Mouse (Mus musculus) MEL (cell line): ENCODE data around the gene Bptf.

ENCODE experiments used
- CHD2 ChIP-seq: IDR thresholded peaks from 2 replicates; pipeline ENCODE4 v1.6.1; 2011; ENCODE audit warnings: low read length, improper control_type of control experiment
- E2F4 ChIP-seq: IDR thresholded peaks from 2 replicates; pipeline ENCODE4 v1.6.1; 2011; ENCODE audit warnings: low read depth, low read length, improper control_type of control experiment, borderline replicate concordance
- EP300 ChIP-seq, 2 experiments: IDR thresholded peaks; 2 replicates each; pipeline ENCODE4 v1.6.1; 2011; ENCODE audit warnings: improper control_type of control experiment in 2 of 2, low read length in 2 of 2, low read depth in 1 of 2, mild to moderate bottlenecking in 1 of 2
- GABPA ChIP-seq: IDR thresholded peaks from 2 replicates; pipeline ENCODE4 v1.6.1; 2012; ENCODE audit warnings: low read depth, mild to moderate bottlenecking, inconsistent platforms, low read length, improper control_type of control experiment, moderate library complexity
- HCFC1 ChIP-seq: IDR thresholded peaks from 2 replicates; pipeline ENCODE4 v1.6.1; 2012; ENCODE audit warnings: low read depth, mild to moderate bottlenecking, inconsistent platforms, low read length, improper control_type of control experiment, moderate library complexity
- POLR2A ChIP-seq, 2 experiments: IDR thresholded peaks; 2 replicates each; pipeline ENCODE4 v1.6.1; 2011 to 2012; ENCODE audit warnings: low read length in 2 of 2, mild to moderate bottlenecking in 2 of 2, control low read depth in 1 of 2, improper control_type of control experiment in 1 of 2, low read depth in 1 of 2, moderate library complexity in 1 of 2; ENCODE audit not compliant: control insufficient read depth in 1 of 2, insufficient read depth in 1 of 2, poor library complexity in 1 of 2
- USF1 ChIP-seq: IDR thresholded peaks from 2 replicates; pipeline ENCODE4 v1.6.1; 2014; ENCODE audit warnings: low read depth, mild to moderate bottlenecking, inconsistent platforms, low read length, improper control_type of control experiment, moderate library complexity

GRCm38 (mm10) chr11:107142382-107142781, 10.5 kb upstream of the Bptf start:
- TF ChIP-seq GABPA (no peak), POLR2A (IDR thresholded peaks at IDR 0.05; ENCODE audit: control insufficient read depth in 1 of 2, insufficient read depth in 1 of 2, low read depth in 1 of 2, low read length in 2 of 2, poor library complexity in 1 of 2) (no peak), EP300 (IDR thresholded peaks at IDR 0.05; ENCODE audit: low read depth in 1 of 2, low read length in 2 of 2) (no peak), USF1 (no peak), HCFC1 (no peak), E2F4 (no peak), CHD2 (no peak)
